Mouse (Mus musculus) cortical plate, adult 2 months (tissue): ENCODE measurements around the gene Rab17.

Source experiments
- CTCF ChIP-seq: fragments of 200-500 bp; IDR thresholded peaks from 2 replicates; pipeline ENCODE4 v1.5.1; 2011; ENCODE audit warnings: mild to moderate bottlenecking, control low read depth, low read length; ENCODE audit not compliant: insufficient read depth; ENCODE audit errors: extremely low read depth
- POLR2A ChIP-seq: fragments of 200-500 bp; IDR thresholded peaks from 2 replicates; pipeline ENCODE4 v1.6.1; 2011; ENCODE audit warnings: mild to moderate bottlenecking, low read length, control low read depth; ENCODE audit not compliant: insufficient read depth; ENCODE audit errors: extremely low read depth

DNA sequence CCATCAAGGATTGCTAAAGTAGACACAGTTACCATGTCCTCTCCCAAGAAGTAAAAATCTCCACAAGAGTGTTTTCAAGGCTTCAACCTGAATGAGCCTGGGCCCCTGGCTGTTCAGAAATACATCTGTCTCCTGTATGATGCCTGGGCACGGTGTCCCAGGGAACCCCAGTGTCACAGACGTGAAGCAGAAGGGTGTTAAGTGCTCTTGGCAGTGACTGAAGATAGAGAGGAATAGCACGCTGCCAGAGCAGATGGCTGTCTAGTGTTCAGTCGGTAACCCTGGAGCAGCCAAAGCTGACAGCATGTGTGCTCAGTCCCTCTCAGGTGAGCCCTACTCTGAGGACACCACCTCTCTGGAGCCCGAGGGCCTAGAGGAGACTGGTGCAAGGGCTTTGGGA is 36.5 kb downstream of the Rab17 start:
- TF ChIP-seq CTCF (no peak), POLR2A (no peak)
